Mouse (Mus musculus) MEL (cell line): ENCODE results near the gene Nagk. TPM values are rescaled to one million over a fixed set of nuclear protein-coding genes. Genes with fewer than 3 reads are reported as not detected.

Experiments used
- DNase-seq: peaks from one replicate; pipeline ENCODE4 v3.0.0; 2011; ENCODE audit warnings: low read depth, low spot score
- H3K27ac ChIP-seq: 2 replicates; pipeline ENCODE4 v1.5.1; 2012; ENCODE audit warnings: low read depth, mild to moderate bottlenecking, control low read depth, low read length, moderate library complexity; ENCODE audit not compliant: control insufficient read depth
- H3K27me3 ChIP-seq, 2 experiments: fragments of 150-350 bp in 1 of 2; sonication (generic) in 1 of 2; 2 replicates each; pipeline ENCODE4 v1.6.1; 2012; ENCODE audit warnings: low read length in 2 of 2, mild to moderate bottlenecking in 2 of 2, improper control_type of control experiment in 1 of 2, moderate library complexity in 1 of 2; ENCODE audit not compliant: insufficient read depth in 2 of 2, control insufficient read depth in 1 of 2
- H3K36me3 ChIP-seq, 2 experiments: 2 replicates each; pipeline ENCODE4 v1.6.1; 2012 to 2014; ENCODE audit warnings: low read length in 2 of 2, improper control_type of control experiment in 1 of 2, inconsistent platforms in 1 of 2, mild to moderate bottlenecking in 1 of 2; ENCODE audit not compliant: insufficient read depth in 2 of 2, control insufficient read depth in 1 of 2
- H3K4me1 ChIP-seq, 2 experiments: fragments of 150-350 bp in 1 of 2; sonication (generic) in 1 of 2; 2 replicates each; pipeline ENCODE4 v1.6.1; 2012; ENCODE audit warnings: low read length in 2 of 2, improper control_type of control experiment in 1 of 2, mild to moderate bottlenecking in 1 of 2; ENCODE audit not compliant: insufficient read depth in 2 of 2, control insufficient read depth in 1 of 2
- H3K4me3 ChIP-seq, 2 experiments: fragments of 150-350 bp in 1 of 2; sonication (generic) in 1 of 2; 2 replicates each; pipeline ENCODE4 v1.5.1; 2012; ENCODE audit warnings: low read depth in 2 of 2, low read length in 2 of 2, mild to moderate bottlenecking in 2 of 2, moderate library complexity in 2 of 2, control low read depth in 1 of 2, improper control_type of control experiment in 1 of 2; ENCODE audit not compliant: control insufficient read depth in 1 of 2, insufficient read depth in 1 of 2
- H3K79me2 ChIP-seq: 2 replicates; pipeline ENCODE4 v1.6.1; 2012; ENCODE audit warnings: mild to moderate bottlenecking, low read length, moderate library complexity; ENCODE audit not compliant: control insufficient read depth, poor library complexity, insufficient read depth
- H3K9ac ChIP-seq: 2 replicates; pipeline ENCODE4 v1.6.1; 2012; ENCODE audit warnings: low read depth, mild to moderate bottlenecking, control low read depth, low read length, moderate library complexity; ENCODE audit not compliant: control insufficient read depth, poor library complexity, severe bottlenecking
- H3K9me3 ChIP-seq: fragments of 150-350 bp; sonication (generic); replicated peaks from 2 replicates; pipeline ENCODE4 v1.6.1; 2012; ENCODE audit warnings: mild to moderate bottlenecking, low read length, improper control_type of control experiment, moderate library complexity; ENCODE audit not compliant: insufficient read depth
- BHLHE40 ChIP-seq: IDR thresholded peaks from 2 replicates; pipeline ENCODE4 v1.6.1; 2012; ENCODE audit warnings: low read depth, mild to moderate bottlenecking, inconsistent platforms, low read length, improper control_type of control experiment, borderline replicate concordance
- CHD1 ChIP-seq: IDR thresholded peaks from 2 replicates; pipeline ENCODE4 v1.6.1; 2012; ENCODE audit warnings: low read depth, mild to moderate bottlenecking, inconsistent platforms, low read length, improper control_type of control experiment
- CHD2 ChIP-seq: IDR thresholded peaks from 2 replicates; pipeline ENCODE4 v1.6.1; 2011; ENCODE audit warnings: low read length, improper control_type of control experiment
- CTCF ChIP-seq, 3 experiments: IDR thresholded peaks in 2 of 3; conservative IDR thresholded peaks in 1 of 3; 2 replicates each; pipeline ENCODE4 v1.5.1; 2011 to 2012; ENCODE audit warnings: low read length in 3 of 3, low read depth in 2 of 3, mild to moderate bottlenecking in 2 of 3, improper control_type of control experiment in 1 of 3, inconsistent platforms in 1 of 3, mixed read lengths in 1 of 3, moderate library complexity in 1 of 3; ENCODE audit not compliant: control insufficient read depth in 1 of 3, insufficient read depth in 1 of 3, poor library complexity in 1 of 3, severe bottlenecking in 1 of 3
- E2F4 ChIP-seq: IDR thresholded peaks from 2 replicates; pipeline ENCODE4 v1.6.1; 2011; ENCODE audit warnings: low read depth, low read length, improper control_type of control experiment, borderline replicate concordance
- ELF1 ChIP-seq: IDR thresholded peaks from 2 replicates; pipeline ENCODE4 v1.6.1; 2014; ENCODE audit warnings: low read depth, mild to moderate bottlenecking, inconsistent platforms, low read length, improper control_type of control experiment, moderate library complexity
- ETS1 ChIP-seq: IDR thresholded peaks from 2 replicates; pipeline ENCODE4 v1.6.1; 2012; ENCODE audit warnings: low read depth, mild to moderate bottlenecking, inconsistent platforms, low read length, improper control_type of control experiment, moderate library complexity
- GABPA ChIP-seq: IDR thresholded peaks from 2 replicates; pipeline ENCODE4 v1.6.1; 2012; ENCODE audit warnings: low read depth, mild to moderate bottlenecking, inconsistent platforms, low read length, improper control_type of control experiment, moderate library complexity
- GATA1 ChIP-seq: IDR thresholded peaks from 2 replicates; pipeline ENCODE4 v1.6.1; 2011; ENCODE audit warnings: low read depth, low read length, improper control_type of control experiment
- HCFC1 ChIP-seq: IDR thresholded peaks from 2 replicates; pipeline ENCODE4 v1.6.1; 2012; ENCODE audit warnings: low read depth, mild to moderate bottlenecking, inconsistent platforms, low read length, improper control_type of control experiment, moderate library complexity
- JUND ChIP-seq: IDR thresholded peaks from 2 replicates; pipeline ENCODE4 v1.6.1; 2011; ENCODE audit warnings: low read depth, mild to moderate bottlenecking, improper control_type of control experiment, low read length
- MAFK ChIP-seq: IDR thresholded peaks from 2 replicates; pipeline ENCODE4 v1.6.1; 2011; ENCODE audit warnings: low read depth, mild to moderate bottlenecking, low read length, improper control_type of control experiment, borderline replicate concordance
- MAX ChIP-seq: IDR thresholded peaks from 2 replicates; pipeline ENCODE4 v1.6.1; 2011; ENCODE audit warnings: low read length, improper control_type of control experiment
- MAZ ChIP-seq: IDR thresholded peaks from 2 replicates; pipeline ENCODE4 v1.6.1; 2012; ENCODE audit warnings: low read depth, mild to moderate bottlenecking, inconsistent platforms, low read length, improper control_type of control experiment
- MEF2A ChIP-seq: IDR thresholded peaks from 2 replicates; pipeline ENCODE4 v1.6.1; 2014; ENCODE audit warnings: low read depth, mild to moderate bottlenecking, inconsistent platforms, low read length, improper control_type of control experiment; ENCODE audit not compliant: poor library complexity, insufficient replicate concordance, severe bottlenecking; ENCODE audit errors: extremely low read depth
- MXI1 ChIP-seq: IDR thresholded peaks from 2 replicates; pipeline ENCODE4 v1.6.1; 2011; ENCODE audit warnings: mild to moderate bottlenecking, low read depth, low read length, improper control_type of control experiment
- MYC ChIP-seq: IDR thresholded peaks from 2 replicates; pipeline ENCODE4 v1.6.1; 2011; ENCODE audit warnings: low read depth, mild to moderate bottlenecking, low read length, improper control_type of control experiment, moderate library complexity
- NELFE ChIP-seq: IDR thresholded peaks from 2 replicates; pipeline ENCODE4 v1.6.1; 2011; ENCODE audit warnings: low read depth, low read length, improper control_type of control experiment
- NRF1 ChIP-seq: IDR thresholded peaks from 2 replicates; pipeline ENCODE4 v1.6.1; 2014; ENCODE audit warnings: low read depth, mild to moderate bottlenecking, inconsistent platforms, low read length, improper control_type of control experiment, moderate library complexity; ENCODE audit not compliant: poor library complexity, insufficient read depth, severe bottlenecking
- POLR2A ChIP-seq, 2 experiments: IDR thresholded peaks; 2 replicates each; pipeline ENCODE4 v1.6.1; 2011 to 2012; ENCODE audit warnings: low read length in 2 of 2, mild to moderate bottlenecking in 2 of 2, control low read depth in 1 of 2, improper control_type of control experiment in 1 of 2, low read depth in 1 of 2, moderate library complexity in 1 of 2; ENCODE audit not compliant: control insufficient read depth in 1 of 2, insufficient read depth in 1 of 2, poor library complexity in 1 of 2
- POLR2AphosphoS2 ChIP-seq: IDR thresholded peaks from 2 replicates; pipeline ENCODE4 v1.6.1; 2011; ENCODE audit warnings: low read length, improper control_type of control experiment
- POLR2AphosphoS5 ChIP-seq: IDR thresholded peaks from 2 replicates; pipeline ENCODE4 v1.6.1; 2012; ENCODE audit warnings: low read depth, borderline replicate concordance, mild to moderate bottlenecking, inconsistent platforms, low read length, moderate library complexity, mixed read lengths
- RAD21 ChIP-seq: IDR thresholded peaks from 2 replicates; pipeline ENCODE4 v1.6.1; 2011; ENCODE audit warnings: mild to moderate bottlenecking, low read depth, low read length, improper control_type of control experiment
- RCOR1 ChIP-seq: IDR thresholded peaks from 2 replicates; pipeline ENCODE4 v1.6.1; 2012; ENCODE audit warnings: low read depth, mild to moderate bottlenecking, inconsistent platforms, low read length, improper control_type of control experiment
- SIN3A ChIP-seq: IDR thresholded peaks from 2 replicates; pipeline ENCODE4 v1.6.1; 2012; ENCODE audit warnings: low read length, improper control_type of control experiment, inconsistent platforms
- SMC3 ChIP-seq: IDR thresholded peaks from 2 replicates; pipeline ENCODE4 v1.6.1; 2011; ENCODE audit warnings: low read depth, low read length, improper control_type of control experiment
- TAL1 ChIP-seq: IDR thresholded peaks from 2 replicates; pipeline ENCODE4 v1.6.1; 2012; ENCODE audit warnings: mild to moderate bottlenecking, inconsistent platforms, low read length, moderate library complexity, mixed read lengths
- TBP ChIP-seq: IDR thresholded peaks from 2 replicates; pipeline ENCODE4 v1.8.0; 2011; ENCODE audit warnings: low read depth, low read length, improper control_type of control experiment
- TCF12 ChIP-seq: IDR thresholded peaks from 2 replicates; pipeline ENCODE4 v1.6.1; 2014; ENCODE audit warnings: low read depth, mild to moderate bottlenecking, inconsistent platforms, low read length, improper control_type of control experiment, moderate library complexity
- USF1 ChIP-seq: IDR thresholded peaks from 2 replicates; pipeline ENCODE4 v1.6.1; 2014; ENCODE audit warnings: low read depth, mild to moderate bottlenecking, inconsistent platforms, low read length, improper control_type of control experiment, moderate library complexity
- USF2 ChIP-seq, 2 experiments: IDR thresholded peaks; 2 replicates each; pipeline ENCODE4 v1.6.1; 2011 to 2012; ENCODE audit warnings: improper control_type of control experiment in 2 of 2, low read length in 2 of 2, borderline replicate concordance in 1 of 2, inconsistent platforms in 1 of 2, low read depth in 1 of 2, mild to moderate bottlenecking in 1 of 2; ENCODE audit not compliant: insufficient read depth in 1 of 2
- ZC3H11A ChIP-seq: IDR thresholded peaks from 2 replicates; pipeline ENCODE4 v1.6.1; 2012; ENCODE audit warnings: low read depth, mild to moderate bottlenecking, inconsistent platforms, low read length, improper control_type of control experiment
- ZKSCAN1 ChIP-seq: IDR thresholded peaks from 2 replicates; pipeline ENCODE4 v1.6.1; 2012; ENCODE audit warnings: low read depth, mild to moderate bottlenecking, inconsistent platforms, low read length, improper control_type of control experiment, moderate library complexity
- ZMIZ1 ChIP-seq: IDR thresholded peaks from 2 replicates; pipeline ENCODE4 v1.6.1; 2012; ENCODE audit warnings: low read depth, mild to moderate bottlenecking, inconsistent platforms, low read length, improper control_type of control experiment, moderate library complexity
- ZNF384 ChIP-seq: IDR thresholded peaks from 2 replicates; pipeline ENCODE4 v1.6.1; 2012; ENCODE audit warnings: low read depth, mild to moderate bottlenecking, inconsistent platforms, low read length, improper control_type of control experiment
- polyA plus RNA-seq, 2 experiments: library from polyadenylated mRNA; stranded (reverse) in 1 of 2; unstranded in 1 of 2; fragments of >175 nt in 1 of 2; fragments of >200 nt in 1 of 2; gene quantifications; 2 replicates each; pipeline versions ENCODE4 v1.2.1 to v1.2.4; 2012; ENCODE audit warnings: low replicate concordance in 2 of 2, low read depth in 1 of 2; ENCODE audit not compliant: insufficient read length in 2 of 2, insufficient read depth in 1 of 2, missing spikeins in 1 of 2
- total RNA-seq: library from RNA; depleted of rRNA; stranded (reverse); fragments of 300-350 nt; gene quantifications from 2 replicates; pipeline ENCODE4 v1.2.3, GENCODE M21; 2012; rRNA removed

Gene Nagk
- total RNA-seq (3.6 and 5.0 TPM in 2 replicates), polyA plus RNA-seq (1 to 10 TPM in 1 of 2 experiments, not detected in 1; 6.3 TPM)

DNA sequence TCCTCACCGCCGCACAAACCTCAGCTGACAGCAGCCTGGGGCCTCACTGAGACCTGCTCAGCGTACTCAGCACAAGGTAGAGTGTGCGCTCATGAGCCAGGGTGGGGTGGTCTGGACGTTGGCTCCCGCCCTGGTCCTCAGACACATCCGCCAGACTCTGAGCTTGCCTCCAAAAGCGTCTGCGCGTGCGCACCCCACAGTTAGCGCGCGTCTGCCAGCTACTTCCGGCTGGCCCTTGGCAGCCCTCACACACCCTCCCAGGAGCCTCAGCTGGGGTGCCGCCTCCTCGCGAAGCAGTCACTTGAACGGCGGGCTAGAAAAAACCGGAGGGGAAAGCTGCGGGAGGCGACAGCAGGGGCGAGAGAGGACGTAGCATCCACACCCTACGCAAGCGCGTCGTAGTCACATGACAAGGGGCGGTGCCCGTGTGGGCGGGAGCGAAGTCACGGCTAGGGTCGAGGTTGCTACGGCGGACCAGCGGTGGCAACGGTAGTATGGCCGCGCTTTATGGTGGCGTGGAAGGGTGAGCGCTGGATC is at the start of gene Nagk:
TSS of gene Nagk (plus strand) at position 223 of the 537 bp plus-strand sequence.
- Histone ChIP-seq H3K36me3 (peaks cover 0 to 20% of the 10 kb centered on the region in 2 experiments; a peak in 2 of 4 replicates), H3K9me3 (no peaks in the 10 kb centered on the region), H3K4me1 (peaks cover 6 to 24% of the 10 kb centered on the region in 2 experiments), H3K9ac (peak within 1 kb of the TSS; percentile 85), H3K27ac (peak within 1 kb of the TSS; percentile 83), H3K4me3 (peak within 1 kb of the TSS; percentile 51 to 72), H3K27me3 (no peaks in the 10 kb centered on the region), H3K79me2 (no peaks in the 10 kb centered on the region; the same call in 1 of the 2 replicates)
- peak; percentile 95 for DNase-seq
- TF ChIP-seq ZNF384 (peak; percentile 46; the same call in 1 of the 2 replicates), GABPA (no peak), ZC3H11A (no peak), SMC3 (no peak), MYC (0 out of 2 replicates have a peak, but pooled peaks have one; percentile 56), POLR2AphosphoS5 (no peak), RCOR1 (no peak), CHD2 (no peak), TBP (no peak), MAZ (peak; percentile 62; the same call in 1 of the 2 replicates), JUND (no peak), POLR2AphosphoS2 (peak; percentile 69; the same call in 1 of the 2 replicates), ETS1 (peak; percentile 60; the same call in 1 of the 2 replicates), MEF2A (no peak), ZKSCAN1 (no peak), SIN3A (peak; percentile 87), BHLHE40 (no peak), NELFE (peak; percentile 73), GATA1 (no peak), HCFC1 (peak; percentile 91), POLR2A (IDR thresholded peaks at IDR 0.05; ENCODE audit: control insufficient read depth in 1 of 2, insufficient read depth in 1 of 2, low read depth in 1 of 2, low read length in 2 of 2, poor library complexity in 1 of 2) (peak in 1 of 2 experiments; percentile 88; a peak in 3 of 4 replicates), USF1 (peak; percentile 94), MAX (peak; percentile 66; the same call in 1 of the 2 replicates), NRF1 (peak; percentile 86), TCF12 (peak; percentile 41; the same call in 1 of the 2 replicates), CHD1 (no peak), MAFK (no peak), CTCF (IDR thresholded peaks at IDR 0.05 in 2 of 3, conservative IDR thresholded peaks at IDR 0.05 in 1 of 3; ENCODE audit: control insufficient read depth in 1 of 3, insufficient read depth in 1 of 3, low read depth in 2 of 3, low read length in 3 of 3, poor library complexity in 1 of 3, severe bottlenecking in 1 of 3) (no peak), USF2 (IDR thresholded peaks at IDR 0.05; ENCODE audit: borderline replicate concordance in 1 of 2, insufficient read depth in 1 of 2, low read depth in 1 of 2, low read length in 2 of 2) (peak in 1 of 2 experiments; percentile 68; a peak in 3 of 4 replicates), RAD21 (no peak), E2F4 (peak; percentile 83; the same call in 1 of the 2 replicates), ELF1 (peak; percentile 97), MXI1 (peak; percentile 67; the same call in 1 of the 2 replicates), TAL1 (no peak), ZMIZ1 (peak; percentile 68; the same call in 1 of the 2 replicates)
